Comparison of ENCODE assay signal across 13 mouse cellular contexts in the genomic region with DNA sequence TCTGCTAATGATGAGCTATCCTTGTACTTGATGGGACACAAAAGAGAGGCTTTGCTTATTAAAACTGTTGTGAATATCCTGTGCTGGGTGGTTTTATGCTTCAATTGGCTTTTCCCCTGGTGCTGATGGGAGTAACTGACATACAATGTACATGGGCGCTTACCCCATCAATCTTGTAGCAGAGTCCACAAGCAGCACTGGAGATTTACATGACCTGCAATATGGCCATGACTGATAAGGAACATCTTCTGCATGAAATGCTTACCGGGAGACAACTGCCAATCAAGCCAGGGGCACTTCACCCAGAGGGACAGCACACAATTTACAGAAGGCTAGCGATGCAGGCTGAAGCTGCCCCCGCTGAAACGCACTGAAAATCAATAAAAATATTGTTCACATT.
"Had no signal": no experiment of that assay in that cellular context is flagged by ENCODE, and none has a peak within 500 bp of the region (broad histone marks: within the 10 kb centered on the region; RNA-seq: fewer than 3 reads in every experiment).

No protein-coding gene starts in this region.

- H3K36me3 ChIP-seq: kidney, embryonic 15.5 days; limb, embryonic 15.5 days; liver, embryonic 12.5 days; neural tube, embryonic 15.5 days had no signal

- H3K4me2 ChIP-seq: kidney, embryonic 15.5 days; limb, embryonic 15.5 days; liver, embryonic 12.5 days; lung, embryonic 14.5 days; neural tube, embryonic 15.5 days had no signal

- H3K9ac ChIP-seq: kidney, embryonic 15.5 days; limb, embryonic 15.5 days; liver, embryonic 12.5 days; lung, embryonic 14.5 days; neural tube, embryonic 15.5 days had no signal

- H3K4me3 ChIP-seq: kidney, embryonic 15.5 days; limb, embryonic 15.5 days; liver, embryonic 12.5 days; myocyte; neural tube, embryonic 15.5 days had no signal

- ATAC-seq: liver, embryonic 12.5 days had no signal

- H3K4me1 ChIP-seq: kidney, embryonic 15.5 days; limb, embryonic 15.5 days; liver, embryonic 12.5 days; neural tube, embryonic 15.5 days had no signal

- H3K27ac ChIP-seq: kidney, embryonic 15.5 days; limb, embryonic 15.5 days; liver, embryonic 12.5 days; neural tube, embryonic 15.5 days had no signal

- DNase-seq: kidney, adult 2 months; kidney, postnatal 14 days; lung, embryonic 14.5 days; lung, postnatal 10 days; lung, postnatal 4 days; right cerebral cortex, adult 18-20 months; right cerebral cortex, postnatal 25 days; thymus, postnatal 4 days had no signal

- H3K27me3 ChIP-seq: kidney, embryonic 15.5 days; limb, embryonic 15.5 days; liver, embryonic 12.5 days; neural tube, embryonic 15.5 days had no signal

- H3K9me3 ChIP-seq: limb, embryonic 15.5 days; liver, embryonic 12.5 days; neural tube, embryonic 15.5 days had no signal
